Mouse (Mus musculus) gonadal fat pad, adult 2 months (tissue): ENCODE measurements around the gene Slc5a4a. TPM values are rescaled to one million over a fixed set of nuclear protein-coding genes. Genes with fewer than 3 reads are reported as not detected.
A peak's percentile ranks its signal among the peaks of the same experiment; 100 is the strongest.

ENCODE experiments used
- DNase-seq: peaks from one replicate; pipeline ENCODE4 v3.0.0-alpha.2; 2012; ENCODE audit warnings: low read depth
- polyA plus RNA-seq: library from polyadenylated mRNA; depleted of rRNA; stranded (reverse); fragments of >200 nt; gene quantifications from 2 replicates; pipeline ENCODE4 v1.2.3, GENCODE M21; 2012; rRNA removed

Slc5a4a gene
- polyA plus RNA-seq, 1 experiment: not detected

DNA sequence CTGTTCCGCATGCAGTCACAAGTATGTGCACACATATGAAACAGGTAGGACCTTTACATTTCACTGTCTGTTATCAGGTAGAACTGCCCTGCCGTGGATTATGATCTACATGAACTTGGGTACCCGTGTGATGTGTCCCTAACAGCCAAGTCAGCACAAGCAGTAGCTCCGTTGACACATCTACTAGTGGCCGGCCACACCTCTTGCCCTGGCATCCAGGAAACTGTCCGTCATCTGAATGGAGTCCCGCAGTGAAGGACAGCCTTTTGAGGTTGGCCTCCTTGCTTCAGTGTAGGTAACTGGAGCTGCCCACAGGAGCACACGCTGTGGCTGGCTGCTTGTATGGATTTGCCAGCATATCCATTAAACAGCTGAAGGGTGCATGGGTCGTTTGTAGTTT is 71.0 kb downstream of the Slc5a4a start:
- DNase-seq: no peak

GRCm38 (mm10) chr10:76225944-76226343 is 78.7 kb downstream of the Slc5a4a start:
- DNase-seq: no peak

DNA sequence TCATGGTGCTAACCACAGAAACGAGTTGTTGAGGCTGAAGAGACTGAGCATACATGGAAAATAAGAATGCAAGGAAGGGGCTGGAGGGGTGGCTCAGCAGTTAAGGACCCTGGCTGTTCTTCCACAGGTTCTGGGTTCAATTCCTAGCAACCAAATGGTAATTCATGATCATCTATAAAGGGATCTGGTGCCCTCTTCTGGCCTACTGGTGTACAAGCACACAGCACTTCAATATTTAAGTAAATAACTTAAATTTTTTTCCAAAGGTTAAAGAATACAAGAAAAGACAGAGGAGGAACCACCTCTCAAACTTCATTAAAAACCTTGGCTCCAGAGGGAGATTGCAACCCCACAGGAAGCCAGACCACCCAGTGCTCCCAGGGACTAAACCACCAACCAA is 82.4 kb downstream of the Slc5a4a start:
- DNase-seq: no peak

GRCm38 (mm10) chr10:76237341-76238225 is 90.3 kb downstream of the Slc5a4a start, which contains the start of gene Prmt2:
Gene Prmt2 (minus strand): TSS chr10:76237865.
- DNase-seq: peak; percentile 63

Other genes with a start within 250 kb of the Slc5a4a start
- gene Smarcb1, start 225.8 kb upstream of the Slc5a4a start, polyA plus RNA-seq: 37.1 and 46.1 TPM in 2 replicates
- 138 and 191 TPM in 2 replicates for gene Chchd10, start 214.3 kb upstream of the Slc5a4a start, polyA plus RNA-seq
- 15.5 and 16.6 TPM in 2 replicates for gene Mmp11, start 211.0 kb upstream of the Slc5a4a start, polyA plus RNA-seq
- gene Gm867, start 206.8 kb upstream of the Slc5a4a start, polyA plus RNA-seq: 1.0 and 1.4 TPM in 2 replicates
- gene Vpreb3, start 204.4 kb upstream of the Slc5a4a start, polyA plus RNA-seq: 0.24 and 0.55 TPM in 2 replicates
- gene Gm5134, start 192.9 kb upstream of the Slc5a4a start, polyA plus RNA-seq: 0.07 and 0.13 TPM in 2 replicates
- gene Zfp280b, start 114.8 kb upstream of the Slc5a4a start, polyA plus RNA-seq: 4.4 and 4.8 TPM in 2 replicates
- not detected in 2 replicates for gene Slc5a4b, start 36.5 kb upstream of the Slc5a4a start, polyA plus RNA-seq
- gene Prmt2, start 90.4 kb downstream of the Slc5a4a start, polyA plus RNA-seq: 49.0 and 49.7 TPM in 2 replicates
- 6.1 and 6.8 TPM in 2 replicates for gene S100b, start 106.4 kb downstream of the Slc5a4a start, polyA plus RNA-seq
- 19.8 TPM in 2 replicates for gene Dip2a, start 197.8 kb downstream of the Slc5a4a start, polyA plus RNA-seq